Mouse (Mus musculus) limb, embryonic 15.5 days (tissue): ENCODE data around the gene Lars2. TPM values are rescaled to one million over a fixed set of nuclear protein-coding genes. Genes with fewer than 3 reads are reported as not detected.
"Not testable (repeated sequence)": the region's sequence is repeated elsewhere in the genome, so short reads cannot be mapped to it uniquely, and the experiment has no call there.

Source experiments
- ATAC-seq: fragments of 200-750 bp; cut with Nextera tagmentation; 2 replicates; pipeline ENCODE4 v1.8.0; 2017; ENCODE audit warnings: low read depth, moderate TSS enrichment; ENCODE audit not compliant: insufficient number of reproducible peaks, low FRiP score, low TSS enrichment
- H3K27ac ChIP-seq: fragments of 300-500 bp; sonication (generic); 2 replicates; pipeline ENCODE4 v1.5.1; 2015; ENCODE audit warnings: moderate library complexity, mild to moderate bottlenecking, inconsistent platforms
- H3K27me3 ChIP-seq: fragments of 300-500 bp; sonication (generic); 2 replicates; pipeline ENCODE4 v1.6.1; 2015; ENCODE audit warnings: inconsistent platforms
- H3K36me3 ChIP-seq: fragments of 300-500 bp; sonication (generic); 2 replicates; pipeline ENCODE4 v1.6.1; 2015; ENCODE audit warnings: inconsistent platforms
- H3K4me1 ChIP-seq: fragments of 300-500 bp; sonication (generic); 2 replicates; pipeline ENCODE4 v1.6.1; 2015; ENCODE audit warnings: inconsistent platforms
- H3K4me2 ChIP-seq: fragments of 300-500 bp; sonication (generic); 2 replicates; pipeline ENCODE4 v1.6.1; 2015; ENCODE audit warnings: mild to moderate bottlenecking, inconsistent platforms
- H3K4me3 ChIP-seq: fragments of 300-500 bp; sonication (generic); 2 replicates; pipeline ENCODE4 v1.5.1; 2015; ENCODE audit warnings: mild to moderate bottlenecking, inconsistent platforms
- H3K9ac ChIP-seq: fragments of 300-500 bp; sonication (generic); 2 replicates; pipeline ENCODE4 v1.6.1; 2015; ENCODE audit warnings: inconsistent platforms
- H3K9me3 ChIP-seq: fragments of 300-500 bp; sonication (generic); 2 replicates; pipeline ENCODE4 v1.6.1; 2016; ENCODE audit warnings: inconsistent platforms
- WGBS: fragments of 180-500 bp; shearing (Covaris S2); methylation state at CpG from one replicate; pipeline ENCODE4 v1.1.7; 2015; 5-methylcytosine and 5-hydroxymethylcytosine counted together
- polyA plus RNA-seq: library from polyadenylated mRNA; unstranded; fragments of >200 nt; fragmentation: Nextera tagmentation; extraction: Ambion mirVana; gene quantifications from 2 replicates; pipeline ENCODE4 v1.2.1, GENCODE M21; 2015

Lars2 gene
- 846 and 1,100 TPM in 2 replicates for polyA plus RNA-seq

GRCm38 (mm10) chr9:123366708-123367385 is at the start of gene Lars2:
TSS of gene Lars2 (plus strand) at chr9:123366927.
- Histone ChIP-seq H3K4me2 (peak within 1 kb of the TSS; percentile 77), H3K36me3 (peaks cover 3% of the 10 kb centered on the region), H3K4me1 (peaks cover 12% of the 10 kb centered on the region), H3K9me3 (no peaks in the 10 kb centered on the region), H3K27me3 (no peaks in the 10 kb centered on the region), H3K4me3 (peak within 1 kb of the TSS; percentile 85), H3K27ac (peak within 1 kb of the TSS; percentile 93), H3K9ac (peak within 1 kb of the TSS; percentile 82)
- peak; percentile 93 for ATAC-seq
- under 1% methylated on average over 35 of the region's 35 CpGs for WGBS

DNA sequence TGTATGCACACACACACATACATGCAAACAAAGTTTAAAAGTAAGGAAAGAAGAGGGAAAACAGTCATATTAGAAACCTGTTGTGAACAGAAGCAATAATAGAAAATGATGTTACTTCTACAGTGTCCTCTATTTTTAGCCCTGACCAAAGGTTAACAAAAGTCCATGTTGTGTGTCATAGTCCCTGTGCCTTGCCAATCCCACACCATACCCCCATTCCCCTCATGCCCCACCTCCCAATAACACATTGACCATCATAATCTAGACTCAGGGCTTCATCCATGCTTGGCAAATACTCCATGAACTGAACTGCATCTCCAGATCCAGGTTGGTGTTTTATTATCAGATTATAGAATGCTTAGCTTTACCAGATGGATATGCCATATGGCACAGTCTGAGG is 40.6 kb upstream of the Lars2 start:
- no peak overlapping the region for H3K4me3 ChIP-seq
- H3K9me3 ChIP-seq, result no peaks in the 10 kb centered on the region
- H3K4me1 ChIP-seq, result no peaks in the 10 kb centered on the region
- no peak overlapping the region for H3K4me2 ChIP-seq
- H3K27ac ChIP-seq, result no peak overlapping the region
- no peaks in the 10 kb centered on the region for H3K36me3 ChIP-seq
- H3K9ac ChIP-seq, result no peak overlapping the region
- H3K27me3 ChIP-seq, result no peaks in the 10 kb centered on the region
- ATAC-seq, result no peak

GRCm38 (mm10) chr9:123328336-123328735 is 38.4 kb upstream of the Lars2 start:
- Histone ChIP-seq H3K27ac (no peak overlapping the region), H3K9ac (no peak overlapping the region), H3K4me1 (no peaks in the 10 kb centered on the region), H3K9me3 (no peaks in the 10 kb centered on the region), H3K4me3 (no peak overlapping the region), H3K4me2 (no peak overlapping the region), H3K27me3 (no peaks in the 10 kb centered on the region), H3K36me3 (no peaks in the 10 kb centered on the region)
- no peak for ATAC-seq
- WGBS, result 78% methylated on average over 3 of the region's 3 CpGs

- no peak overlapping the region for H3K4me2 ChIP-seq
- H3K36me3 ChIP-seq, result no peaks in the 10 kb centered on the region
- WGBS, result 87% methylated on average over 7 of the region's 7 CpGs
- no peak overlapping the region for H3K9ac ChIP-seq
- no peaks in the 10 kb centered on the region for H3K27me3 ChIP-seq
- no peak for ATAC-seq
- no peaks in the 10 kb centered on the region for H3K9me3 ChIP-seq
- no peak overlapping the region for H3K27ac ChIP-seq
- peaks cover 1% of the 10 kb centered on the region; the same call in 1 of the 2 replicates for H3K4me1 ChIP-seq
- H3K4me3 ChIP-seq, result no peak overlapping the region
Measured at GRCm38 (mm10) chr9:123329831-123330230, 36.9 kb upstream of the Lars2 start.

- H3K4me1 ChIP-seq, H3K4me3 ChIP-seq, H3K27ac ChIP-seq, H3K36me3 ChIP-seq, H3K27me3 ChIP-seq, H3K9me3 ChIP-seq, H3K4me2 ChIP-seq, H3K9ac ChIP-seq, ATAC-seq: not testable (repeated sequence)
- 76% methylated on average over 1 of the region's 1 CpGs for WGBS
Measured at GRCm38 (mm10) chr9:123330271-123330670, 36.5 kb upstream of the Lars2 start.

- no peak overlapping the region for H3K27ac ChIP-seq
Measured at GRCm38 (mm10) chr9:123333479-123333878, 33.2 kb upstream of the Lars2 start.

GRCm38 (mm10) chr9:123335044-123335670 is 31.6 kb upstream of the Lars2 start:
- no peaks in the 10 kb centered on the region for H3K36me3 ChIP-seq
- no peak overlapping the region for H3K27ac ChIP-seq
- no peak for ATAC-seq
- WGBS, result 31% methylated on average over 5 of the region's 5 CpGs
- H3K27me3 ChIP-seq, result no peaks in the 10 kb centered on the region
- no peak overlapping the region for H3K4me2 ChIP-seq
- H3K4me3 ChIP-seq, result no peak overlapping the region
- H3K9ac ChIP-seq, result no peak overlapping the region
- H3K4me1 ChIP-seq, result peaks cover 5% of the 10 kb centered on the region; the same call in 1 of the 2 replicates
- H3K9me3 ChIP-seq, result no peaks in the 10 kb centered on the region

More at GRCm38 (mm10) chr9:123333479-123333878, 33.2 kb upstream of the Lars2 start:
- Histone ChIP-seq H3K4me1 (peaks cover 5% of the 10 kb centered on the region; the same call in 1 of the 2 replicates), H3K4me3 (no peak overlapping the region), H3K36me3 (no peaks in the 10 kb centered on the region), H3K27me3 (no peaks in the 10 kb centered on the region), H3K9me3 (no peaks in the 10 kb centered on the region), H3K4me2 (no peak overlapping the region), H3K9ac (no peak overlapping the region)
- no peak for ATAC-seq
- WGBS, result 70% methylated on average over 2 of the region's 2 CpGs

- no peak overlapping the region for H3K27ac ChIP-seq
- 68% methylated on average over 3 of the region's 3 CpGs for WGBS
- no peak for ATAC-seq
Measured at GRCm38 (mm10) chr9:123339651-123340144, 27.0 kb upstream of the Lars2 start.

GRCm38 (mm10) chr9:123341256-123341655 is 25.5 kb upstream of the Lars2 start:
- Histone ChIP-seq H3K9ac (no peak overlapping the region), H3K27ac (no peak overlapping the region), H3K4me1 (no peaks in the 10 kb centered on the region), H3K4me3 (no peak overlapping the region), H3K9me3 (no peaks in the 10 kb centered on the region), H3K36me3 (no peaks in the 10 kb centered on the region), H3K27me3 (no peaks in the 10 kb centered on the region), H3K4me2 (no peak overlapping the region)
- no peak for ATAC-seq
- 69% methylated on average over 6 of the region's 6 CpGs for WGBS

More at GRCm38 (mm10) chr9:123339651-123340144, 27.0 kb upstream of the Lars2 start:
- Histone ChIP-seq H3K9ac (no peak overlapping the region), H3K4me3 (no peak overlapping the region), H3K4me2 (no peak overlapping the region), H3K27me3 (no peaks in the 10 kb centered on the region), H3K4me1 (peaks cover 5% of the 10 kb centered on the region; the same call in 1 of the 2 replicates), H3K36me3 (no peaks in the 10 kb centered on the region), H3K9me3 (no peaks in the 10 kb centered on the region)

DNA sequence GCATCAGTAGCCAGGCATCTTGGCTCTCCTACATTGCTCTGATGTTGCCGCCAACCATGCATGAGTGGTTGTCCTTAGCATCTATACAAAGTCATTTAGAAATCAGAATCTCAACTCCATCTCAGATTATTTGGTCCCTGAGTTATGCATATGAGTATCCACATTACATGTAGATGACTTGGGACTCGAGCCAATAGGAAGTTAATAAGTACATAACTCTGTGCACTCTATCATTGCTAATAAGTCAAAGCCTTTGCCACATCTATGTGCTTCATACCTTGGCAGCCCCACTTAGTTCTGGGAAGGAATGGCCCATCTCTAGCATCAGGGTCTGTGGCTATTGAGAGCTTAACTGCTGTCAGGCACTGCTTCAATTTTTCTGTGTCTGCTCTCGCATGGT is 23.7 kb upstream of the Lars2 start:
- Histone ChIP-seq H3K4me2 (no peak overlapping the region), H3K9me3 (no peaks in the 10 kb centered on the region), H3K4me1 (no peaks in the 10 kb centered on the region), H3K27ac (no peak overlapping the region), H3K36me3 (no peaks in the 10 kb centered on the region), H3K9ac (no peak overlapping the region), H3K4me3 (no peak overlapping the region), H3K27me3 (no peaks in the 10 kb centered on the region)
- no peak for ATAC-seq
- 78% methylated on average over 3 of the region's 3 CpGs for WGBS

DNA sequence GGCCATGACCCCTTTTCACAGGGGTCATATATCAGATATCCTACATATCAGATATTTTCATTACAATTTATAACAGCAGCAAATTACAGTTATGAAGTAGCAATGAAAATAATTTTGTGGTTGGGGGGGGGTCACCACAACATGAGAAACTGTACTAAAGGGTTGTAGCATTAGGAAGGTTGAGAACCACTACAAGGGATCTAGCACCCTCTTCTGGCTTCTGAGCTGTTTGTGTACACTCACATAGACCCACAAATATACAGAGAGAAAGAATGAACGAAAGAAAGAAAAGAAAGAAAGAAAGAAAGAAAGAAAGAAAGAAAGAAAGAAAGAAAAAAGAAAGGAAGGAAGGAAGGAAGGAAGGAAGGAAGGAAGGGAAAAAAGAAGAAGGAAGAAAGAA is 17.4 kb upstream of the Lars2 start:
- H3K4me1 ChIP-seq, ATAC-seq, H3K27ac ChIP-seq, H3K4me2 ChIP-seq, H3K36me3 ChIP-seq, H3K9ac ChIP-seq, H3K9me3 ChIP-seq, H3K4me3 ChIP-seq, H3K27me3 ChIP-seq: not testable (repeated sequence)
- WGBS, result 88% methylated on average over 1 of the region's 1 CpGs

DNA sequence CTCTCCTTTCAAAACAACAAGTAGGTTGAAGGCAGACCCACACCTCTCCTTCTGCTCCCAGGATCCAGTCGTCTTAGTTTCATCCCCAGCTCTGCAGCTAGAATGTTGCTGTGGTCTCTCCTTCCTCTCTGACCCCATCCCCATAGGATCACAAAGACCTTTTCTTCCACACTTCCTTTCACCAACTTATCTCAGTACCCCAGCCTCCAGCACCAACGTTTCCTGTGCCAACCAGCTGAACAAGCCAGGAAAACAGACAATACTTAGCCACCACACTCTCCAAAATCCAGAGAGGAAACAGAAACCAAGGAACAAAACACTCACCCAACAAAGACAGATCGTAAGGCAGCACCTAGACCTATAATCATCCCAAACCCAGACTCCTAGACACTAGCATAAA is 6.7 kb upstream of the Lars2 start:
- H3K36me3 ChIP-seq, result no peaks in the 10 kb centered on the region
- no peak overlapping the region for H3K9ac ChIP-seq
- no peak overlapping the region for H3K4me2 ChIP-seq
- 57% methylated on average over 3 of the region's 3 CpGs for WGBS
- no peaks in the 10 kb centered on the region for H3K4me1 ChIP-seq
- H3K27ac ChIP-seq, result no peak overlapping the region
- no peaks in the 10 kb centered on the region for H3K9me3 ChIP-seq
- H3K4me3 ChIP-seq, result no peak overlapping the region
- no peak for ATAC-seq
- no peaks in the 10 kb centered on the region for H3K27me3 ChIP-seq
